Mouse (Mus musculus) forebrain, embryonic 16.5 days (tissue): ENCODE data around the gene Mmd. TPM values are rescaled to one million over a fixed set of nuclear protein-coding genes. Genes with fewer than 3 reads are reported as not detected.

ENCODE experiments used
- ATAC-seq: fragments of 200-750 bp; cut with Nextera tagmentation; 2 replicates; pipeline ENCODE4 v1.8.0; 2017; ENCODE audit warnings: mild to moderate bottlenecking, moderate library complexity
- H3K27ac ChIP-seq: fragments of 300-500 bp; sonication (generic); 2 replicates; pipeline ENCODE4 v1.5.1; 2014; ENCODE audit warnings: low read length, control low read depth
- H3K27me3 ChIP-seq: fragments of 300-500 bp; sonication (generic); replicated peaks from 2 replicates; pipeline ENCODE4 v1.6.1; 2014; ENCODE audit warnings: low read length; ENCODE audit not compliant: control insufficient read depth, insufficient read depth
- H3K36me3 ChIP-seq: fragments of 300-500 bp; sonication (generic); 2 replicates; pipeline ENCODE4 v1.6.1; 2014; ENCODE audit not compliant: control insufficient read depth, insufficient read depth
- H3K4me1 ChIP-seq: fragments of 300-500 bp; sonication (generic); replicated peaks from 2 replicates; pipeline ENCODE4 v1.6.1; 2014; ENCODE audit warnings: low read length; ENCODE audit not compliant: control insufficient read depth, insufficient read depth
- H3K4me2 ChIP-seq: fragments of 300-500 bp; sonication (generic); 2 replicates; pipeline ENCODE4 v1.6.1; 2014; ENCODE audit warnings: mild to moderate bottlenecking, low read length, control low read depth
- H3K4me3 ChIP-seq: fragments of 300-500 bp; sonication (generic); replicated peaks from 2 replicates; pipeline ENCODE4 v1.5.1; 2014; ENCODE audit warnings: mild to moderate bottlenecking, low read length, control low read depth
- H3K9ac ChIP-seq: fragments of 300-500 bp; sonication (generic); replicated peaks from 2 replicates; pipeline ENCODE4 v1.6.1; 2014; ENCODE audit warnings: low read depth, low read length, control low read depth
- H3K9me3 ChIP-seq: fragments of 300-500 bp; sonication (generic); 2 replicates; pipeline ENCODE4 v1.6.1; 2016; ENCODE audit warnings: low read length; ENCODE audit not compliant: control insufficient read depth
- WGBS: fragments of 180-500 bp; shearing (Covaris S2); extraction: QIAGEN DNeasy Blood & Tissue Kit; methylation state at CpG from one replicate; pipeline ENCODE4 v1.1.7; 2014; 5-methylcytosine and 5-hydroxymethylcytosine counted together
- polyA plus RNA-seq: library from polyadenylated mRNA; unstranded; fragments of >200 nt; fragmentation: Nextera tagmentation; extraction: Ambion mirVana; gene quantifications from 2 replicates; pipeline ENCODE4 v1.2.1, GENCODE M21; 2015

The Mmd gene
- polyA plus RNA-seq, 1 experiment from 2014 or later, result 104 TPM

DNA sequence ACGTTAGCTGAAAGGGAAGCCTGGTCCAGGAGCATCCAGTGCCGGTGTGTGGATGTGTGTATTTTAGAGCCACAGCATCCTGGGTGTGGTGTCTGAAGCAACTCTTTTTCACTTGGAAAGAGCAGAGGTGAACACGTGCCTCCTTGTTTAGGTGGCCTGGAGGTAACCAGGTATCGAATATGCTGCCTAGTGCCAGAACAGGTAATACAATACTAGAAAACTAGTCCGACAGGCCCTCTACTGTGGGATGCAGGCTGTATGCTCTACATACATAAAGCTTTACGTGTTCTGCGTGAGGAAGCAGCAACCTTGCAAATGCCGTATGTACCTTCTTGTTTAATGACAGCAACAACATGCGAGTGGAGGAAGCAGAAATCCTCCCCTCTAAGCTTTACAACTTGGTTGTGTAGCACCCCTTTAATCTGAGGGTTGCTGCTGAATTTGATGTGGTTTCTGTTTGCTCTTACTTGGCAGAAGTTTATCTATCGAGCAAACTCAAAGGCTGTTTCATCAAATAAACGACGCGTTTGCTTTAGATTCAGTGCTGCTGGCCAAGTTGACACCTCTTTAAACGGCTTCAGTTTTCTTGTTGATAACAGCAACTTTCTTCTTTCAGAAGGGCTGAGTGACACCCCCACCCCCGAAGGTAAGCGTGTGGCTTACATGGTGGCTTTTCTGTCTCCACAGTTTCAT lies 7.7 kb downstream of the Mmd start:
- Histone ChIP-seq H3K27ac (no peak overlapping the region), H3K27me3 (no peaks in the 10 kb centered on the region), H3K36me3 (peaks cover 14% of the 10 kb centered on the region), H3K9ac (no peak overlapping the region), H3K9me3 (no peaks in the 10 kb centered on the region), H3K4me3 (no peak overlapping the region), H3K4me2 (no peak overlapping the region), H3K4me1 (peaks cover 18% of the 10 kb centered on the region)
- WGBS, result 84% methylated on average over 16 of the region's 16 CpGs
- ATAC-seq, result no peak

DNA sequence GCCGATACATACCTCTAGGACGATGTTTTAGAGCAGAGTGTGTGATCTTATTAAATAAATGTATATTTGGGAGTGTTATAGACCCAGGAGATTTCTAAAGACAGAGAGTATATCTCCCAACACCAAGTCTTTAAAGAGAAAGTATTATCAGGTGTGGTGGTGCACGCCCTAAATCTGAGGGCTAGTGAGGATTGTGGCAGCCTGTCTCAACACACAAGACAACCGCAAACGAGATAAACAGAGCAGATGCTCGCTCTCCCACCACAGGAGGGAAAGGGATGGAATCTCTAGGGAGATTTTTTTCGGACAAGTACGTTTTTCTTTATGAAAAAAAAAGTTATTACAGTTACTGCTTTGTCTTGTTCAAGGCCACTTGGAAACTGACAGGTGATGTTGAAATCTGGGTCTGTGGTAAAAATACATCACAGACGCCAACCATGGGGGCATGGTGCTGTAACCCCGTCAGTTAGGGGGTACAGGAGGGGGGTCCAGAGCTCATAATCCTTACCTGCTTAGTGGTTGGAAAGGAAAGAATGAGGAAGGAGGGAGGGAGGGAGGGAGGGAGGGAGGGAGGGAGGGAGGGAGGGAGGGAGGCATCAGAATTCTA lies 9.2 kb downstream of the Mmd start:
- 80% methylated on average over 10 of the region's 10 CpGs for WGBS
- no peak for ATAC-seq
- Histone ChIP-seq H3K27ac (no peak overlapping the region), H3K4me2 (no peak overlapping the region), H3K9me3 (0 out of 2 replicates have a peak, but pooled peaks cover 2% of the 10 kb centered on the region), H3K36me3 (peaks cover 24% of the 10 kb centered on the region), H3K9ac (no peak overlapping the region), H3K27me3 (no peaks in the 10 kb centered on the region), H3K4me3 (no peak overlapping the region), H3K4me1 (peaks cover 12% of the 10 kb centered on the region)

DNA sequence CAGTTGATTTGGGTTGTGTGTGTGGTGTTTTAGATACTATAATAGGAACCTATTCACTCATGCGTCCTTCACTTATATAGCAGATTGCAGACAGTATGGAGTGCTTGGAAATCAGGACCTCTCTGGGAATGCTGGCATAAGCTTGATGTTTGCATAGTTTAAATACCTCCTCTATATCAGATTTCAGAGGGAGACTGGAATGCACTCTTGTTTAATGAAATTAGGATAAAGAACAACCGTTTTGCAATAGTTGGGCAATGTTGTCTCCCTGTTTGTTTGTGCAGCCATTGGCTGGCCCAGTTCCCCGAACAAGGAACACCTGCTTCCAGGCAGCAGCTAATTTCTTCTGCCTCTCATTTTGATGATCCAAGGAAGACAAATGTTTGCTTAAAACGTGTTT lies 9.8 kb downstream of the Mmd start:
- Histone ChIP-seq H3K4me3 (no peak overlapping the region), H3K4me1 (peaks cover 12% of the 10 kb centered on the region), H3K27ac (no peak overlapping the region), H3K4me2 (no peak overlapping the region), H3K9me3 (0 out of 2 replicates have a peak, but pooled peaks cover 2% of the 10 kb centered on the region), H3K36me3 (peaks cover 25% of the 10 kb centered on the region), H3K9ac (no peak overlapping the region), H3K27me3 (no peaks in the 10 kb centered on the region)
- 34% methylated on average over 4 of the region's 4 CpGs for WGBS
- no peak for ATAC-seq

DNA sequence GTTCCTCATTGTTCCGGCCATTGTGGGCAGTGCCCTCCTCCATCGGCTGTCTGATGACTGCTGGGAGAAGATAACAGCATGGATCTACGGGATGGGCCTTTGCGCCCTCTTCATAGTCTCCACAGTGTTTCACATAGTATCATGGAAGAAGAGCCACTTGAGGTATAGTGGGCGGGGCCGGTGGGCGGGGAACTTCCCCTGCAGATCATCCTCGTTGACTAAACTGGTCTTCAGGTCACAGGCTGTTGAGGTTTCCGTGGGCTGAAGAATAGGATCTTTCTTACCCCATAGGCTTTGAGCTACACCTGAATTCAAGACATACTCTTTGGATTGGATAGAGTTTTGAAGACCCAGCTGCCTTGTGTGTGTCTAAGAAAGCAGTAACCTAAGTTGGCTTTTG lies 10.6 kb downstream of the Mmd start:
- WGBS, result 91% methylated on average over 9 of the region's 9 CpGs

DNA sequence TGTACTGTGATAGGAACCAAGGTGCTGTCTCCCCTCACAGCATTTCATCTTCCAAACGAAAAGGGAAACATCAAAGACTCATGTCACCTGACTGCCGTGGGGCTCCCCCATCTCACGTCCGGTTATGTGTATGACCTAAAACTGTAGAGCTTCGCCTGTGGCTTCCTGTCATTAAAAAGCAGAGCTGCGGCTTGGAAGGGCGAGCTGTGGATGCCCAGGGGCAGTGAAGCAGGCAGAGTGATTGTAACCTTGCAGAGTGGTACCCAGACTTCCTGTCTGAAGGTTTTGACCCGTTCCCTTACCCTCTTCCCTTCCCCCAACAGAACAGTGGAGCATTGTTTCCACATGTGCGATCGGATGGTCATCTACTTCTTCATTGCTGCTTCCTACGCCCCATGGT lies 14.9 kb downstream of the Mmd start:
- Histone ChIP-seq H3K9me3 (0 out of 2 replicates have a peak, but pooled peaks cover 2% of the 10 kb centered on the region), H3K27me3 (no peaks in the 10 kb centered on the region), H3K4me1 (peaks cover 5% of the 10 kb centered on the region), H3K4me3 (no peak overlapping the region), H3K4me2 (no peak overlapping the region), H3K9ac (no peak overlapping the region), H3K36me3 (peaks cover 28% of the 10 kb centered on the region), H3K27ac (no peak overlapping the region)
- WGBS, result 90% methylated on average over 11 of the region's 11 CpGs
- no peak for ATAC-seq

More for the DNA sequence above, 10.6 kb downstream of the Mmd start:
- ATAC-seq, result no peak
- Histone ChIP-seq H3K27me3 (no peaks in the 10 kb centered on the region), H3K4me1 (peaks cover 12% of the 10 kb centered on the region), H3K27ac (no peak overlapping the region), H3K9me3 (0 out of 2 replicates have a peak, but pooled peaks cover 2% of the 10 kb centered on the region), H3K4me2 (no peak overlapping the region), H3K9ac (no peak overlapping the region), H3K4me3 (no peak overlapping the region), H3K36me3 (peaks cover 28% of the 10 kb centered on the region)

DNA sequence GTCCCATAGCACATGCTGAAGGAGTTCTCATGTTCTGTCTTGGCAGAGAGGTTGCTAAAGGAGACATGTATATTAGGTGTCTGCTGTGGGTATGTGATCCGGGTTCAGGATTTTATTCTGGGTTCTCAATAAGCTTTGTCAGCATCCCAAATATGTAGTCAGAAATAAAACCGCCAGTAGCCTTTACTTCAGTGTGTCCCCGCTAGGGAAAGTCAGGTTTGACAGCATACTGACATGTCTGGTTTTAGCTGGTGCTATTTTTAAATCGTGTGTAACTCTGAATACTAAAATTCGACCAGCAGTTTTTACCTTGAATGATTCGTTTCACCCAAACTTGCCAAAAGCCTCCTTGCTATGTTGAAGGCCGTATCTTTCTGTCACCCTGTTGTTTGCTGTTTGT lies 16.3 kb downstream of the Mmd start:
- Histone ChIP-seq H3K4me3 (no peak overlapping the region), H3K27ac (no peak overlapping the region), H3K36me3 (peaks cover 24% of the 10 kb centered on the region), H3K4me1 (peaks cover 10% of the 10 kb centered on the region), H3K9ac (no peak overlapping the region), H3K9me3 (0 out of 2 replicates have a peak, but pooled peaks cover 2% of the 10 kb centered on the region), H3K4me2 (no peak overlapping the region), H3K27me3 (no peaks in the 10 kb centered on the region)
- no peak for ATAC-seq
- WGBS, result 87% methylated on average over 7 of the region's 7 CpGs

DNA sequence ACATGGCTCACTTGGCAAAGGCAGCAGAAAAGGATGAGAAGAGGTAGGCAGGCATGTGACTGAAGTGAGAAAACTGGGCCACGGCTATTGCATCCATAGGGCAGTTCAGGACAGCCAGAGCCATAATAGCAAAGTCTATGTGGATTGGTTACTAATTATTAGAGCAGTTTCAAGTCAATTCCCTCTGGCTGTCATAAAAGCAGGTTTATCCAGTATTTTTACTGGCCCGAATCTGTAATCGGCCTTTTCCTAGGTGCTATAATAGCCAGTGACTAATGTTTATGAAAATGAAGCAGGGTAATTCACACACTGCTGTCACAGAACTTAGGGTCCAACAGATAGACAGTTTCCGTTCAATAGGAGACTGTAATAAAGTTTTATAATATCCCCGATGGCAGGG lies 19.7 kb downstream of the Mmd start:
- 68% methylated on average over 5 of the region's 5 CpGs for WGBS
- H3K4me1 ChIP-seq, result peaks cover 10% of the 10 kb centered on the region
- no peak overlapping the region for H3K9ac ChIP-seq
- H3K4me3 ChIP-seq, result no peak overlapping the region
- H3K4me2 ChIP-seq, result no peak overlapping the region
- no peaks in the 10 kb centered on the region for H3K27me3 ChIP-seq
- no peak overlapping the region for H3K27ac ChIP-seq
- ATAC-seq, result no peak
- peaks cover 2% of the 10 kb centered on the region; the same call in 1 of the 2 replicates for H3K36me3 ChIP-seq
- no peaks in the 10 kb centered on the region for H3K9me3 ChIP-seq

DNA sequence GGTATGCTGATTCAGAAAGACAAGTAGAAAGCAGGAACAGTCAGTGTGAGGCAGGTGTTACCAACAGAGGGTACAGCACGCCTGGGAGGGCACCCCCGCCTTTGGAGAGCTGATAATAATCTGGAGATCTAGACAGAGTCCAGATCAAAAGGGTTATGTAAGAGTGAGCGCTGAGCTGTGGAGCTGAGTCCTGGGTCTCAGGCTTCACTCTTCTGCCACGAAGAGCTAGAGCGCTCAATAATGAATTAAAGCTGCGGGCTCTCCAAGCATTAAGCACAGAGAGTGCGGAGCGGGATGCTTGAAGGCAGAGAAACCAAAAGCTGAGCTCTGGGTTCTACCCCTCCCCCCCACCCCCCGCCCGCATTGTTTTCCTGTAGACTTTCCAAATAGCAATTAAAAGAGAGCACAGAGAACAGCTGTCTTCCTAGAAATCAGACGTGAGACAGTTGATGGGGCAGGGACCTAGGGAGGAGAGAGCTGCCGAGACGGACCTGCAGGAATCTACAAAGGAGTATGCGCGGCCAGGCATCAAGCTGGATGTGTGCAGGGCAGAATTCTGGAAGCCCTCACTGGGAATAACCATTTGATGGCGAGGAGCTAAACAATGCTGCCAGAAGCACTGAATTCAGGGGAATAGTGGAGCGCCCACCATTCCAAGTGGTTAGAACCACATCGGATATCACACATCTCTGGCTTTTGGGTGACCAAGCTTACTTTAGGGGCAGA lies 20.3 kb downstream of the Mmd start:
- H3K4me2 ChIP-seq, result peak overlapping the region; percentile 30
- H3K9ac ChIP-seq, result 0 out of 2 replicates have a peak overlapping the region, but pooled peaks have one; percentile 11
- no peaks in the 10 kb centered on the region for H3K9me3 ChIP-seq
- H3K4me1 ChIP-seq, result peaks cover 10% of the 10 kb centered on the region
- peaks cover 1% of the 10 kb centered on the region; the same call in 1 of the 2 replicates for H3K36me3 ChIP-seq
- 22% methylated on average over 18 of the region's 18 CpGs for WGBS
- no peak overlapping the region for H3K27ac ChIP-seq
- no peaks in the 10 kb centered on the region for H3K27me3 ChIP-seq
- ATAC-seq, result peak; percentile 54
- no peak overlapping the region for H3K4me3 ChIP-seq

DNA sequence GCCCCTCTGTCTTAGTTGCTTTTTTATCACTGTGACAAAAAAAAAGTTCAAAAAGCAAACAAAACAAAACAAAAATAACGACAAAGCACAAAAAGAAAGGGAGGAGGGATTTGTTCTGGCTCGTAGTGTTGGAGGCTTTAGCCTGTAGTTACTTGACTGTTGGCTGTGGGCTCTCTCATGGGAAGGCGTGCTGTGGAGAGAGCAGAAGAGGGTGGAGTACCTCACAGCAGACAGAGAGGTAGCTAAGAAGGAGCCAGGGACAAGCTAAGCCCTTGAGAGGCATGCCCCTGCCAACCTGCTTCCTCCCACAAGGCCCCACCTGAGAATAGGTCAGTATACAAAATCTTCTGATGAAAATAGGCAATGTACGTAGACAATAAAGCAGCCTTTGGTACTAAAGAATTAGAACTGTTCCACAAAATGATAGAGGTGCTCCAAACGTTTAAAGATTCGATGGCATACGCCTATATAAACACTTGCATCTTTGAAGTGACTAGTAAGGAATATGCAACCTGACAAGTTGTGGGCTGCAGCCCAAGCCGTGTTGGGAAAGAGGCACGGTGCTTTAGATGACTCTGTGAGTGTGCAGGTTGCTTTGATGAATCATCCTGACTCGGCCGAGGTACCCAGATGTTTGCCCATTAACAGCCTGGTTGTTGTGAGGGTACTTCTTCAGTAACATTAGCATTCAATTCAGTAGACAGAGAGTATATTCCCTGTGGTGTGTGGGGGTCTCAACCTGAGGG lies 21.0 kb downstream of the Mmd start:
- WGBS, result 78% methylated on average over 11 of the region's 11 CpGs
- ATAC-seq, result no peak
- peak overlapping the region; percentile 30; the same call in 1 of the 2 replicates for H3K4me2 ChIP-seq
- H3K9ac ChIP-seq, result no peak overlapping the region
- H3K9me3 ChIP-seq, result no peaks in the 10 kb centered on the region
- no peaks in the 10 kb centered on the region for H3K36me3 ChIP-seq
- H3K4me1 ChIP-seq, result peaks cover 10% of the 10 kb centered on the region
- no peak overlapping the region for H3K4me3 ChIP-seq
- H3K27ac ChIP-seq, result no peak overlapping the region
- H3K27me3 ChIP-seq, result no peaks in the 10 kb centered on the region
